Mouse (Mus musculus): Measurements from ENCODE around the gene Pdx1.

The Pdx1 gene

DNA sequence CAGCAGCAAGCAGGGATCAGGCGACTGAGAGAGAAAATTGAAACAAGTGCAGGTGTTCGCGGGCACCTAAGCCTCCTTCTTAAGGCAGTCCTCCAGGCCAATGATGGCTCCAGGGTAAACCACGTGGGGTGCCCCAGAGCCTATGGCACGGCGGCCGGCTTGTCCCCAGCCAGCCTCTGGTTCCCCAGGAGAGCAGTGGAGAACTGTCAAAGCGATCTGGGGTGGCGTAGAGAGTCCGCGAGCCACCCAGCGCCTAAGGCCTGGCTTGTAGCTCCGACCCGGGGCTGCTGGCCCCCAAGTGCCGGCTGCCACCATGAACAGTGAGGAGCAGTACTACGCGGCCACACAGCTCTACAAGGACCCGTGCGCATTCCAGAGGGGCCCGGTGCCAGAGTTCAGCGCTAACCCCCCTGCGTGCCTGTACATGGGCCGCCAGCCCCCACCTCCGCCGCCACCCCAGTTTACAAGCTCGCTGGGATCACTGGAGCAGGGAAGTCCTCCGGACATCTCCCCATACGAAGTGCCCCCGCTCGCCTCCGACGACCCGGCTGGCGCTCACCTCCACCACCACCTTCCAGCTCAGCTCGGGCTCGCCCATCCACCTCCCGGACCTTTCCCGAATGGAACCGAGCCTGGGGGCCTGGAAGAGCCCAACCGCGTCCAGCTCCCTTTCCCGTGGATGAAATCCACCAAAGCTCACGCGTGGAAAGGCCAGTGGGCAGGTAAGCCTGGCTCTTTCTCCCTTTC, at the start of gene Pdx1:
Gene Pdx1, plus strand, starts transcription at position 34 of the 747 bp plus-strand sequence.
- in situ Hi-C loops (cut with MboI; ENCODE audit: low sequenced_read_pairs): no loop called here

DNA sequence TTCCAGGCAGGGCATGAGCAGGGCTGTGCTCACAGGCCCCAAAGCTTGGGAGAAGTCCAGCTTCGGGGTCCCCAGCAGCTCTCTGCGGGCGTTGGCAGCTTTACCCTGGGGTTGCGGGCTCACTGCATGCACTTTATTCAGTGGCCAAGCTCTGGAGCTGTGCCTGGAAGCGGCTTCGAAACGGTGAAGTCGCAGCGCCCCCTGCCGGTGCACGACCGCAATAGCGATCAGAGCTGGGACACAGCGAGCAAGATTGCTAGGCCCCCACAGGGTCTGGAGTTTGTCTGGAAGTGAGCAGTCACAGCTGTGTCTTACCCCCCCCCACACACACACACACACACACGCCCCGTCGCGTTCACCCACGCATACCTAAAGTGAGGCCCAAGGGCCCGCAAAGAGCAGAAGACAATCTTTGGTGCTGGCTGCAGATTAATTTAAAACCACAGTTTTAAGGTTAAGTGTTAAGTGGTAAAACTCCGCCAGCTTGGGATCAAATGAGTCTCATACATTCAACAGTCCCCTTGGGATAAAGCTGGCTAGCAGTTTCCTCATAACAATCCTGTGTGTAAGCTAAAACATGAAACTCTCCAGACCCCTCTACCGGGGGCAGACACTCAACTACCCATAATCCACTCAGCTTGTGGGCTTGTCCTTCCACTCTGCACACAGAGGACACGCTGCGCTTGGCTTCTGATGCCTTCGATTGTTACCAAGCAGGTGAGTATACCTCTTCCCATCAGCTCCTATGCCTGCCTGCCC, 42.2 kb upstream of the Pdx1 start:
- in situ Hi-C loops (cut with MboI; ENCODE audit: low sequenced_read_pairs): loop anchor here (10.0 kb wide), 1 partner anchor 313 kb away; no protein-coding TSS in a partner anchor

DNA sequence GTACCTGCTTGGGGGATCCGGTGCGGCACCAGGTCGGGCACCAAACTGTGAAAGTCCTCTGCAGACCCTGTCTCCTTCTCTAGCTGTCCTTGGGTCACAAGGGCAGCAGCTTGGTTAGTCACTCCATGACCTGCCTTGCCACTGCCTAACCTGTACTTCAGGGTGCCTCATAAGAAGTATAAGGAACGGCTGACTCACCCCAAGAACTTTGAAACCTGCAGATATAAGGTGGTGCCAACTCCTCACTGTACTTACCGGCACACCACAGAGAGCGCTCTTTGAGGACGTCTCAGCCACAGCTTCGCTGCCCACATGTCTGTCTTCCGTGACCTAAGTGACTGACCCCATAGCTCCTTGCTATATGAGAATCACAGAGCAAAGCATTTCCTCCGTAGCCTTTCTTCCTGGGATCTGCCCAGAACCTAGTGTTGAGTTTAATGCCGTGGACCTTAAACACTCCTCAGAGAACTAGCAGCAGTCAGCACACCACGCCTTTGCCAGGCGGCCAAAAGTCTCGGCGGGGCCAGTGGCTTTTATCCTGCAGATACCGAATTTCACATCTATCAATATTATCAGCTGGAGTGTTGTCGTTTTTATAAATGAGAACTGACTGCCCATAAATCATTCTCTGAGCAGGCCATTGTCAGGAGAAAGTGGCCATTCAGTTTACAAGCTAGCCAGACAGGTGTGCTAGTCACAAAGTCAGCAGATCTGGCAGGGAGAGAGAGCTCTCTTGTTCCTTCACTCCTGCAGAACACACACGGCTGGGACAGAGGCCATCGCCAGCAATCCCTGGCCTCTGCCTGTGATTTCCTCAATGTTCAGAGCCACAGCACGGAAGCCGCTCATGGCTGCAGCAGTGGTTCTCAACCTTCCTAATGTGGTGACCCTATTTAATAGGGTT, 34.1 kb upstream of the Pdx1 start:
- in situ Hi-C loops (cut with MboI; ENCODE audit: low sequenced_read_pairs): no loop called here

DNA sequence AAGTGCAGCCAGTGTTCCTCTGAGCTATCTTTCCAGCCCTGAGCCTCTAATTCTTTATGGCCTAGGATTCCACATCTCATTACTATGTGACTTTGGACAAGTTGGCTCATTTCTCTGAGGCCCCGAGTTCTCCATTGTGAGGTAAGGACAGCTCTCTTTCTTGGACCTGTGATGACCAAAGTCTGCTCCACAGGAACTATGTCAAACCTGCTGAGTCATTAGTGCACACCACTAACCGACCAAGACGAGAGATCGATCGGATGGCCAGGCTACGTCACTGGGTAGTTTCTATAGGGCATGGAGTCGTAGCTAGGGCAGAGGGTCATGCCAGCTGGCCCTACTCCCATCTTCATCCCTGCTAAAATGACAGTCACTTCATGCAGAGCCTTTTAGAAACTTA, 25.9 kb upstream of the Pdx1 start:
- in situ Hi-C loops (cut with MboI; ENCODE audit: low sequenced_read_pairs): no loop called here

DNA sequence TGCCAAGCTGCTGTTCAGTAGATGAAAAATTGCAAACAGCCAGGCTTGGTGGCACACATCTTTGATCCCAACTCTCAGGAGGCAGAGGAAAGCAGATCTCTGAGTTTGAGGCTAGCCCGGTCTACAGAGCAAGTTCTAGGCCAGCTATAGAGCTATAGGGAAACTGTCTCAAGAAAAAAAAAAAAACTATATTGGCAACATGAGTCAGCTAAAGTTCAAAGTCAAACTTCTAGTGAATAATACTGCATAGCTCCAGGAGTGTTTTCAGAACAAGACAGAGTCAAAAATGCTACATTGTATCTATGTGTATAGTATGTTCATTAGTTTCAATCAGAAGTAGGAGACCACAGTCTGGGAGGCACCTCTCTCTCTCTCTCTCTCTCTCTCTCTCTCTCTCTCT, 9.6 kb upstream of the Pdx1 start:
- in situ Hi-C loops (cut with MboI; ENCODE audit: low sequenced_read_pairs): no loop called here

DNA sequence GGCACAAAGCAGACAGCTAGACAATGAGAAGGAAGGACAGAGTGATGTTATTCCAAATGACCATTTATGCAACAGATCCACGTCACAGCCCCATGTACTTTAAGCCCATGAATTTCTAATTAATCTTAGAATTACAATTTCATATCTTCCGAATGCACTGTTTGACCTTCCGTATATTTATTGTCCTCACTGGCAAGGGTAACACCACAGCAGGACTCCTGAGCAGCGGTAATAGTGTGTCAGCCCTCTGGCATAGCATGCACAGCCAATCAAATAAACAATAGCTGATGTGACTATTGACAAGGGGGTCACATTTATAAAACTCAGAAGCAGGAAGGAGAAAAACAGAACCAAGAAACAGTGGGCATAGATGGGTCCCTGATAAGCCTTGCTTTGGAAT, 9.0 kb upstream of the Pdx1 start:
- in situ Hi-C loops (cut with MboI; ENCODE audit: low sequenced_read_pairs): no loop called here

DNA sequence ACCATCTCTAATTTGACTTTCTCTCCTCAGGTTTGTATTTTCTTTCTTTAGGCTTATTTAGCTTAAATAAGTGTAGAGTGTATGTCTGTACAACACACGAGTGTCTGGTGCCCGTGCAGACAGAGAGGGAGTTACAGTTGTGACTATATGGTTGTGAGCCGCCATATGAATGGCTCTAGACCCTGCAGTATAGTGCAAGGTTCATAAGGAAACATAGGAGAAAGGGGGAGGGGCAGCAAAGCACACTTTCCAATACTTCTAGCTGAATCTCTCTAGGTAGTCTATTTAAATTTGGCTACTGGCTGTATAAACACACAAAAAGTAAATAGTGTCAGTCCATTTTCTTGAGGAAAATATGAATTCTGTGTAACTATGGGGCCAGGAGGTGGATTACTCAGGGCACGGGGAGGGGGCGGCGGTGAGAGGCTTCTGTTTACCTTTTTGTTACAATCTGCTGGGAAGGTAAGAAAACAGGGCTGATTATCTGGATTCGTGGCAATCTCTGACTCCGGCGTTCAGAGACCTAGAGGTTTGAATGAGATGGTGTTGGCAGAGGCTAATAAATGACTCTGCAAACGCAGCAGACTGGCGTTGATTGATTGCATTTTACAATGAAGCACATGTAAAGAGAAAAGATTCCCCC, 7.7 kb upstream of the Pdx1 start:
- in situ Hi-C loops (cut with MboI; ENCODE audit: low sequenced_read_pairs): no loop called here

DNA sequence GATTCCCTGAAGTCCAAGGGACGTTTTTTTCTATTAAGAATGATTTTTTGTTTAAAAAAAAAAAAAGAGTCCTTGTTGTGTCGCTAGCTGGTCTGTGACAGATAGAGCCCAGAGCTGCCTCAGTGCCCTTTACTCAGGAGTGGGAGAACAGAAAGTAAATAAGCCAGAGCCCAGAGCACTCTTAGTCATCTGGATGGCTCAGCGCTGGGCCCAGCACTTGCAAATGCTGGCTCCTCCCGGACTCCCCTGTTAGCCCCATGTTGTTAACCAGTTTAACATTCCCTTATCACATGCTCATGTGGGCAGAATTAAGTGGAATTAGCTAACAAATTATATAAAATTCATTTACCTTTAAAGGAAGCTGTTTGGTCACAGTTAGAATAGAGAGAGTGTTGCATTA, 5.8 kb upstream of the Pdx1 start:
- in situ Hi-C loops (cut with MboI; ENCODE audit: low sequenced_read_pairs): no loop called here

DNA sequence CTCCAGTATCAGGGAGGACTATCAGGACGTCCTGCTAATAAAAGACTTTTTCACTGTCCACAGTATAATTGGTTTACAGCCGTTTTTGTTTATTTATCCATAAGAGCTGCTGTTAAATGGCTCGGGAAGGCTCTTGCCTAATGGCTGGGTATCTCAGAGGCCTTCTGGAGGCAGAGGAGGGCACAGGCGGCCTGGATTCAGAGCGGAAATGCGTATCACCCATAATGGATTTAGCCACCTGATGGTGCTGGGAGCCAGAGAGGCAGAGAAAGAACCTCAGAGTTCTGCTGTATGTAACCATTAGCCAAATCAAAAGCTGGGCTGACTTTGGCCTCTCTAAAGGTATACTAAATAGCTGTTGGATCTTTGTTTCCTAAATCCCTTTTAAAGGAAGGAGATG, 2.3 kb upstream of the Pdx1 start:
- in situ Hi-C loops (cut with MboI; ENCODE audit: low sequenced_read_pairs): no loop called here

DNA sequence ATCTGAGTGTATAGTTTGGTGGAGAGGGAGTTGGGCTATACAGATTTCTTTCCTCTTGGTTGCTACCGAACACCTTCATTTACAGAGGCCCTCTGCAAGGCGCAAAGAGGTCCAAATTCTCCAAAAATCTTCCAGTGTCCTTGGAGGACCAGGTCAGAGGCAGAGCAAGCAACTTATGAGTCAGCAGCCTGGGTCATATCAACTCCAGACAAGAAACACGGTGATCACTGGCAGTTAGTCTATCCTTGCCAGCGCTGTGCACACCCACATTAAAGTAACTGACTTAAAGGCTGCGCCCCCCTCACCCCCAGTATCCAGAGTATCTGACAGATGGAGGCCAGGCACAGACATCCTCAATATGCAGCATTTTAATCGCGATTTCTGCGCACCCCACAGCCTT, 1.0 kb upstream of the Pdx1 start:
- in situ Hi-C loops (cut with MboI; ENCODE audit: low sequenced_read_pairs): no loop called here

DNA sequence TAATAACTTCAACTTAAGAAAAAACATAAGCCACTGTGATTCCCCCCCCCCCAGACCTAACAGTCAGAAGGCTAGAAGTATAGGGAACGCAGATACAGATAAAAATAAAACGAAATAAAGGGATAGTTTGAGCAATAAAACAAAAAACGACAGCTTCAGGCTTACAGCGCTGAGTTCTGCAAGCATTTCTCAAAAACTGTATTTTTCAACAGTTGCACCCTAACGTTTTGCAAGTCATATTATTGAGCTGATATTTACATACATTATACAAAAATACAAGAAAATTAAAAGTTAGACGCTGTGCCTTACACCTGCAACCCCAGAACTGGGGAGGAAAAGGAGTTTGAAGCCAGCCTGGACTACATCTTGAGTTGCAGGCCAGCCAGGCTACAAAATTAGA, 388 bp upstream of the Pdx1 start:
- in situ Hi-C loops (cut with MboI; ENCODE audit: low sequenced_read_pairs): no loop called here

DNA sequence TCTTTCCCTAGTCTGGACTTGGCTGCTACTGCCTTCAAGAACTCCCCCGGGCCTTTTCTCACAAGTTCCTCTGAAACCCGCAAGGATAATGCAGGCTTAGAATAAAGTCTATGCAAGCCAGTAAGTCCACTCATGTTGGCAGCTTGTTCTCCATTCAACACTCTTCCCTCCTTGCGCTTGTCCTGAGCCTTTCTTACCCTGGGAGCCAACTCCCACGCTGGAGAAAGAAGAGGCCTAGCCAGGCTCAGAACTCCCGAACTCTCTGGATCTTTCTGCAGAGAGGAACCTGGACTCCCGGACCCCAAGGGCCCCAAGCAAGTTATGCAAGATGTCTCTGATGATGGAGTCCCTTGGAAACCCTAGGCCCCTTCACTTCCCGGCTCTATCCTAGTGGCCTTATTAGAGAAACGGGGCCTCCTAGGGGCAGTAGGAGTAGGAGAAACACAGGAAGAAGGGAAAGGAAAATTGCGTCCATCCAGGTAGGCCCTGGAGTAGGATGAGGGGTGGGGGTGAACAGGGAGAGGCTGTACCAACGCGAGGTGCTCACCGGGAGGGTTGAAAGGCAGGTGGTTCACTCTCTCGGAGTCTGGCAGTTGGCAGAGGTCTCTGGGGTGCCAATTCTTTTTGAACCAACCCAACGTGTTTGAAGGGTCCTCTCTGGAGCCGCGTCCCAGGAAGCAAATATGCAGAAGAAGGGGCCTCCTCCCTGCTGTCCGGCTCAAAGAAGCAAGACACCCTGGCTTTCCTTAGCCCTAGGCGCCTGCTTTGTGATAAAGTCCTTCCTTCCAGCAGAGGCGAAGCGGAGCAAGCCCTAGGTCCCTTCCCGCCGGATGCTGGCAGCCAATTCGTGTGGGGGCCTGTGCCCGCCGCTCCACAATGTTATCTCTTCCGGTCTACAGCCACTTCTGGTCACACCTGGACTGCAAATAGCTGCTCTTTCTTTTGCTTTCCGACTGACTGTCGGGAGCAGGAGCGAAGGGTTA, 1.2 kb downstream of the Pdx1 start:
- in situ Hi-C loops (cut with MboI; ENCODE audit: low sequenced_read_pairs): no loop called here

DNA sequence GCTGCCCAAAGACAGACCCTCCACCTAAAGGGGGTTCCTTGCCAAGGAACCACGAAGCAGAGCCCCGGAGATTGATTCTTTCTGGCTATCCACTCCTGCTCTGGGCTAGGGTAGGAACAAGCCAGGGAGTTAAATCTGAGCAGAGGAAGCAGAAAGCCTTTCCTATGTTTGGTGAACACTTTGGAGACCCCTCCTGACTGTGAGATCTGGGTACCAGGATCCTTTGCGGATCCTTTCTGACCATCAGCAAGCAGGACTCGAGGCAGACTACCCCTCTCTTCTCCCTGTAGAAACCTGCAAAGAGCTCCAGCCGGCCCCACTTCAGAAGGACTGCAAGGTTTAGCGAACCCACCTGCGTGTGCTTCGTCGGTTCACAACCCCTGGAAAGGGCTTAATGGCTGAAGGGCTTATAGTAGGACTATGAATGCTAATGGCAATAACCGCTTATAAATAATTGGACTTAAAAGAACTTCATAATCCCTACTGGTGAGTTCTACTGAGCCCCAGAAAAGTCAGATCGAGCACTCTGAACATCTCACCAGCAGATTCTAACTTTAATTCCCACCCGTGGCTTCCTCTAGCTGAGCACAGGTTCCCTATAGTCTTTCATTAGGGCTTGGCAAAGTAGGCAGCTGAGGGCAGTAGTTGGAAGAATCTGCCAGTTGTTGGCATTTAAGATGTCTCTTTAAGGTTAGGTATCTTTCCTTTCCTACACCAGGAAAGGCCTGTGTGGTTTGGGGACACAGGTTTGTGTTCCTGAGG, 2.5 kb downstream of the Pdx1 start:
- in situ Hi-C loops (cut with MboI; ENCODE audit: low sequenced_read_pairs): no loop called here

DNA sequence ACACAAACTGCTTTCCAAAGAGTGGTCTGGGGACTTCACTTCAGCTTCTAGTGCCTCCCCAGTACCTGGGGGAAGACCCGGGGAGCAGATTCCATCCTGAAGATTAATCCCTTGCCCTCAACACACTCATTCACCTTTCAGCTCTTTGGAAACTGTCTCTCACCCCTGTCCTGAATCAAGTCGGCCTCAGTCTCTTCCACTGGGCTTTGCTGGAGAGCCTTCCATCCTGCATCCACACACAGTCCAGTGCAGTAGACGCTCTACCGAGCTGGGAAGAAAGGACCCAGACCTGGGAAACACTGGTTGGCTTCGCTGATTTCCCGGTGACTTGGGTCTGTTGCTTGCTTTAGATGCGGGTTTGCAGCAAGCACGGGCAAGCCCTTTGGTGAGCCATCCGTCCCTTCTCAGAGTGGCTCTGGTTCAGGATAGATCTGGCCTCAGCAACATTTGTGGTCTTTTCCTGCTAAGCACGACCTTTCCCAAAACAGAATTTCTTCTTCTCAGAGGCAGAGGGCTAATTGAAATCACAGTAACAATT, 3.1 kb downstream of the Pdx1 start:
- in situ Hi-C loops (cut with MboI; ENCODE audit: low sequenced_read_pairs): no loop called here

DNA sequence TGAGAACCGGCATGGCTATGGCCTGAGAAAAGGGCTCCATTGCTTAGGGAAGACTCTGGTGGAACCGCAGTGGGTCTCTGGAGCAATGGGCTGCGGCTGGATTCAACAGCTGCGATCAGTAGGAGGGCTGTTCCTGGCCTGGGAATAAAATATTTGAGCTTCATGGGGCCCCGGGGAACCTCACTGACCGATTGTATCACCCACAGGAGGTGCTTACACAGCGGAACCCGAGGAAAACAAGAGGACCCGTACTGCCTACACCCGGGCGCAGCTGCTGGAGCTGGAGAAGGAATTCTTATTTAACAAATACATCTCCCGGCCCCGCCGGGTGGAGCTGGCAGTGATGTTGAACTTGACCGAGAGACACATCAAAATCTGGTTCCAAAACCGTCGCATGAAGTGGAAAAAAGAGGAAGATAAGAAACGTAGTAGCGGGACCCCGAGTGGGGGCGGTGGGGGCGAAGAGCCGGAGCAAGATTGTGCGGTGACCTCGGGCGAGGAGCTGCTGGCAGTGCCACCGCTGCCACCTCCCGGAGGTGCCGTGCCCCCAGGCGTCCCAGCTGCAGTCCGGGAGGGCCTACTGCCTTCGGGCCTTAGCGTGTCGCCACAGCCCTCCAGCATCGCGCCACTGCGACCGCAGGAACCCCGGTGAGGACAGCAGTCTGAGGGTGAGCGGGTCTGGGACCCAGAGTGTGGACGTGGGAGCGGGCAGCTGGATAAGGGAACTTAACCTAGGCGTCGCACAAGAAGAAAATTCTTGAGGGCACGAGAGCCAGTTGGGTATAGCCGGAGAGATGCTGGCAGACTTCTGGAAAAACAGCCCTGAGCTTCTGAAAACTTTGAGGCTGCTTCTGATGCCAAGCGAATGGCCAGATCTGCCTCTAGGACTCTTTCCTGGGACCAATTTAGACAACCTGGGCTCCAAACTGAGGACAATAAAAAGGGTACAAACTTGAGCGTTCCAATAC, 4.7 kb downstream of the Pdx1 start:
- in situ Hi-C loops (cut with MboI; ENCODE audit: low sequenced_read_pairs): no loop called here

DNA sequence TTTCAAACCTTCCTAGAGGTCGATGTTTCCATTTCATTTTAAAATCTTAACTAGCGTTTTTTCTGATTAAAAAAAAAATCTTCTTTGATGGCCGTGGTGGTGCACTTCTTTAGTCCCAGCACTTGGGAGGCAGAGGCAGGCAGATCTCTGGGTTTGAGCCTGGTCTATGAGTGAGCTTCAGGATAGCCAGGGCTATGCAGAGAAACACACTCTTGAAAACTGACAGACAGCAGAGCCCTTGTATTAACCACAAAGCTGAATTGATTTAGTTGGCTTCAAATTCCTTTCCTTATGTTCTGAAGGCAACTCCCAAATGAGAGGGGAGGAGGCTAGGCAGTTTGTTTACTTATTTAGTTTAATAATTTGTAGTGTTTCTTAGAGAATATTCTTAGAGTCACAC, 6.0 kb downstream of the Pdx1 start:
- in situ Hi-C loops (cut with MboI; ENCODE audit: low sequenced_read_pairs): no loop called here

DNA sequence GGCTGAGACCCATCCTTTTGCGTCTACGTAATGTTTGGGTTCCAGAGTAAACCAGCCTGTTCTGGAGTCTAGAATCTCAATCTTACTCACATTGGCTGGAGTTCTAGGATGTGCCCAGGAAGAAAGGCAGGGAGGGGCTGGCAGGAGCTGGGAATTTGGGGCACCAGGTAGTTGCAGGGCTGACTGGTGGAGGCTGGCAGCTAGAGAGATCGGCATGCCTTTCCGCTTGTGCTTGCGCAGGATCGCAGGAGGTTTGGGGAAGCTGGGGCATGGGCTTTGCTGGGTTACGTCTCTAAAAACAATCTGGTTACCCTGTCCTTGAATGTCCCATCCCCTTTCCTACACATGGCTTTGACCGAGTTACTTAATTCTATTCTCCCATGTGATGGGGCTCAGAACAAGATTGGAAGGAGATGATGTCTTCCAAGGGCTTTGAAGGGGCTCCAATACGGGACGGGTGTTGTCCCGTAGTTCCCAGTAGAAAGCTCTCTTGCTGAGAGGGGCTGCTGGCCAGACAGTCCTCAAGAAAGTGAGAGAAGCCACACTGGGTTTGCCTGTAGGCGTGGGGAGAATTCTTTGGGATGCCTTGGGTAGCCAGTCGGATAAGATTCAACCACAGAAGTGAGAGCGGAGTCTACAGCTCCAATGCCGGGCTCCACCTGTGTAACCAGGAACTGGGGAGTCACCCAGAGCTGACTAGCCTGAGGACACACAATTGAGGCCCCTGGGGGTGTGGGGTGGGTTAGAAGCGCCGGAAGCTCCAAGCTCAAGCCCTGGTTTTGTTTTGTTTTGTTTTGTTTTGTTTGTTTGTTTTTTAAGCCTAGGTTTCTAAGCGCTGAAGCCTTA, 7.2 kb downstream of the Pdx1 start:
- in situ Hi-C loops (cut with MboI; ENCODE audit: low sequenced_read_pairs): no loop called here
